Mouse (Mus musculus) heart, adult 2 months (tissue): ENCODE measurements at regions not wholly inside any gene's neighbourhood (a gene's known extent, or its start where the extent isn't known, plus 50 kb on each side); places are given as distances from the start of the nearest gene placed in this dataset.

ENCODE experiments used
- DNase-seq, 2 experiments: peaks; one replicate each; pipeline ENCODE4 v3.0.0; 2021
- H3K27ac ChIP-seq: fragments of 200-600 bp; 2 replicates; pipeline ENCODE4 v1.8.1; 2022
- H3K27me3 ChIP-seq: fragments of 200-500 bp; 2 replicates; pipeline ENCODE4 v1.6.1; 2012; ENCODE audit warnings: mild to moderate bottlenecking, low read length, inconsistent platforms, mixed read lengths; ENCODE audit not compliant: control insufficient read depth, insufficient read depth
- H3K36me3 ChIP-seq: fragments of 200-500 bp; 2 replicates; pipeline ENCODE4 v1.6.1; 2012; ENCODE audit warnings: low read length, inconsistent platforms; ENCODE audit not compliant: control insufficient read depth, insufficient read depth
- H3K4me1 ChIP-seq: fragments of 200-500 bp; 2 replicates; pipeline ENCODE4 v1.6.1; 2011; ENCODE audit warnings: low read length; ENCODE audit not compliant: control insufficient read depth, insufficient read depth
- H3K4me3 ChIP-seq: fragments of 200-600 bp; 2 replicates; pipeline ENCODE4 v1.8.1; 2022
- H3K79me2 ChIP-seq: fragments of 200-500 bp; replicated peaks from 2 replicates; pipeline ENCODE4 v1.6.1; 2012; ENCODE audit warnings: mild to moderate bottlenecking, inconsistent platforms, low read length, moderate library complexity, mixed read lengths; ENCODE audit not compliant: control insufficient read depth, insufficient read depth
- H3K9ac ChIP-seq: fragments of 200-500 bp; 2 replicates; pipeline ENCODE4 v1.6.1; 2012; ENCODE audit warnings: low read depth, mild to moderate bottlenecking, control low read depth, inconsistent platforms, low read length, mixed read lengths
- CTCF ChIP-seq: fragments of 200-600 bp; IDR thresholded peaks from 2 replicates; pipeline ENCODE4 v1.8.1; 2022; ENCODE audit warnings: antibody characterized with exemption, mild to moderate bottlenecking, moderate library complexity
- EP300 ChIP-seq: fragments of 200-500 bp; IDR thresholded peaks from 2 replicates; pipeline ENCODE4 v1.6.1; 2011; ENCODE audit warnings: low read depth, low read length, control low read depth; ENCODE audit not compliant: insufficient read depth
- POLR2A ChIP-seq: fragments of 200-500 bp; IDR thresholded peaks from 2 replicates; pipeline ENCODE4 v1.6.1; 2011; ENCODE audit warnings: mild to moderate bottlenecking, low read depth, low read length, control low read depth; ENCODE audit not compliant: insufficient read depth
- WGBS: fragments of 180-500 bp; shearing (Covaris S2); methylation state at CpG from one replicate; pipeline ENCODE4 v1.1.7; 2018; 5-methylcytosine and 5-hydroxymethylcytosine counted together
- intact Hi-C: fragments of 180-260 bp; cut with DNase I; formaldehyde crosslinking; loops from one replicate; pipeline ENCODE4 v1.15.1; 2025

DNA sequence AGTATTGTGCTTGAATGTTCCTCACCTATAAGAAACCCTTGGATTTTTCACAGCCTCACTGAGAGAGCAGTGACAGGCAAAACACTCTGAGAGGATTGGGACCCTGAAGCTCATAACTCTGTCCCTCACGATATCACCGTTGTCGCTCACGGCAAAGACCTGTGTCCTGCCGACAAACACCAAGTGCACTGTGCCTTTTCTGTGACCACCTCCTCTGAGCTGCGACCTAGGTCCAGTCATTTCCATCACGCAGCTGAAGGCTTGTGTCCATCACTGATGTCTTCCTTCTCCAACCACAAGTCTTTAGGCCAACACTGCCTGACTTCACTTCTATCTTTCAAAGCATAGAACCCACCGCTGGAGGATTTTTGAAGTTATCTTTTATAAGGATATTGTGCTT is 93.1 kb downstream of the Cbln1 start:
- no peak overlapping the region for H3K9ac ChIP-seq
- no peaks in the 10 kb centered on the region for H3K36me3 ChIP-seq
- H3K4me3 ChIP-seq = no peak overlapping the region
- H3K27ac ChIP-seq = no peak overlapping the region
- H3K79me2 ChIP-seq = no peaks in the 10 kb centered on the region
- no peaks in the 10 kb centered on the region for H3K27me3 ChIP-seq
- no peaks in the 10 kb centered on the region for H3K4me1 ChIP-seq
- TF ChIP-seq CTCF = no peak
- no peak for TF ChIP-seq POLR2A
- no peak for TF ChIP-seq EP300
- 92% methylated on average over 8 of the region's 8 CpGs for WGBS
- no peak for DNase-seq
- intact Hi-C loops = no loop called here

DNA sequence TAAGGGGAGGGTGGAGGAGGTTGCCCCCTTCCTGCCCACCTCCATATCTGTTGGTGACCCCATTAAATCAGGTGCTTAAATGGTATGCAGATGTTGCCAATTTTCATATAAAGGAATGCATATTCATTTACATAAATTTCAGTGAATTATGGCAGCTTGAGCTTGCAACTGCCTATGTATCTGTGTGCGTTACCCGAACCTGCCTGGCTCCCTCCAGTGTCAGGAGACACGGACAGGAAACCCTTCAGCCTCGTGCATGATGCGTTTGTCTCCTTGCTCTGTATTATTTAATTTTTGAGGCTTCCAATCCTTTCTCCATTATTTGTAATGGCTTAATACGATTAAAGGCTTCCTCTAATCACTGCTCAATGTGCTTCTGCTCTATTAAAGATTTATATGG is 98.4 kb downstream of the Cbln1 start:
- Histone ChIP-seq H3K4me3 (no peak overlapping the region), H3K79me2 (no peaks in the 10 kb centered on the region), H3K27ac (no peak overlapping the region), H3K36me3 (no peaks in the 10 kb centered on the region), H3K27me3 (no peaks in the 10 kb centered on the region), H3K4me1 (no peaks in the 10 kb centered on the region), H3K9ac (no peak overlapping the region)
- TF ChIP-seq POLR2A (no peak), CTCF (no peak), EP300 (no peak)
- intact Hi-C loops = no loop called here
- DNase-seq = no peak
- 65% methylated on average over 6 of the region's 6 CpGs for WGBS

- 34% methylated on average over 6 of the region's 6 CpGs for WGBS
- H3K27ac ChIP-seq = no peak overlapping the region
- H3K4me3 ChIP-seq = no peak overlapping the region
- DNase-seq = no peak
- H3K36me3 ChIP-seq = no peaks in the 10 kb centered on the region
- intact Hi-C loops = no loop called here
- no peaks in the 10 kb centered on the region for H3K4me1 ChIP-seq
- no peaks in the 10 kb centered on the region for H3K27me3 ChIP-seq
- no peak for TF ChIP-seq EP300
- no peak for TF ChIP-seq CTCF
- no peak for TF ChIP-seq POLR2A
- no peaks in the 10 kb centered on the region for H3K79me2 ChIP-seq
- H3K9ac ChIP-seq = no peak overlapping the region
Observed at GRCm38 (mm10) chr8:87373535-87373934, 98.9 kb downstream of the Cbln1 start.

- no peak for DNase-seq
- Histone ChIP-seq H3K27ac (no peak overlapping the region), H3K4me3 (no peak overlapping the region), H3K79me2 (no peaks in the 10 kb centered on the region), H3K4me1 (no peaks in the 10 kb centered on the region), H3K9ac (no peak overlapping the region), H3K36me3 (no peaks in the 10 kb centered on the region), H3K27me3 (no peaks in the 10 kb centered on the region)
- intact Hi-C loops = no loop called here
- TF ChIP-seq EP300 = no peak
- no peak for TF ChIP-seq CTCF
- no peak for TF ChIP-seq POLR2A
Observed at GRCm38 (mm10) chr8:87372061-87372460, 100.3 kb downstream of the Cbln1 start.

- intact Hi-C loops = no loop called here
- WGBS = 88% methylated on average over 3 of the region's 3 CpGs
Observed at GRCm38 (mm10) chr8:87370194-87370593, 102.2 kb downstream of the Cbln1 start.

GRCm38 (mm10) chr8:87350471-87350870 is 121.9 kb downstream of the Cbln1 start:
- no peak overlapping the region for H3K9ac ChIP-seq
- intact Hi-C loops = no loop called here
- no peaks in the 10 kb centered on the region for H3K4me1 ChIP-seq
- TF ChIP-seq CTCF (no peak), EP300 (no peak), POLR2A (no peak)
- no peaks in the 10 kb centered on the region for H3K27me3 ChIP-seq
- DNase-seq = no peak
- no peaks in the 10 kb centered on the region for H3K79me2 ChIP-seq
- H3K36me3 ChIP-seq = no peaks in the 10 kb centered on the region
- WGBS = 73% methylated on average over 4 of the region's 4 CpGs
- no peak overlapping the region for H3K4me3 ChIP-seq
- H3K27ac ChIP-seq = no peak overlapping the region

More at GRCm38 (mm10) chr8:87370194-87370593, 102.2 kb downstream of the Cbln1 start:
- Histone ChIP-seq H3K27me3 (no peaks in the 10 kb centered on the region), H3K4me1 (no peaks in the 10 kb centered on the region), H3K79me2 (no peaks in the 10 kb centered on the region), H3K27ac (no peak overlapping the region), H3K4me3 (no peak overlapping the region), H3K36me3 (no peaks in the 10 kb centered on the region), H3K9ac (no peak overlapping the region)
- no peak for DNase-seq
- TF ChIP-seq POLR2A (no peak), CTCF (no peak), EP300 (no peak)
